Mouse (Mus musculus): ENCODE results near the gene Rimkla.

The Rimkla gene

GRCm38 (mm10) chr4:119472545-119472944 is 19.9 kb downstream of the Rimkla start:
- no peak for DNase-seq (ENCODE audit: inconsistent age in 2 of 2, low spot score in 1 of 2)

GRCm38 (mm10) chr4:119467720-119468380 is 24.6 kb downstream of the Rimkla start:
- DNase-seq (ENCODE audit: inconsistent age in 2 of 2, low spot score in 1 of 2), result peak in 1 of 2 experiments; percentile 47

- DNase-seq (ENCODE audit: inconsistent age in 2 of 2, low spot score in 1 of 2), result no peak
These were observed 26.6 kb downstream of the Rimkla start for GRCm38 (mm10) chr4:119465841-119466240.

GRCm38 (mm10) chr4:119463756-119464419 is 28.5 kb downstream of the Rimkla start:
- DNase-seq (ENCODE audit: inconsistent age in 2 of 2, low spot score in 1 of 2), result no peak

- DNase-seq (ENCODE audit: inconsistent age in 2 of 2, low spot score in 1 of 2), result peak; percentile 56 to 79
These were observed 29.3 kb downstream of the Rimkla start for GRCm38 (mm10) chr4:119462858-119463755.

GRCm38 (mm10) chr4:119462457-119462856 is 30.0 kb downstream of the Rimkla start:
- DNase-seq (ENCODE audit: inconsistent age in 2 of 2, low spot score in 1 of 2), result no peak

GRCm38 (mm10) chr4:119460728-119461141 is 31.7 kb downstream of the Rimkla start:
- DNase-seq (ENCODE audit: inconsistent age in 2 of 2, low spot score in 1 of 2), result no peak

- peak; percentile 39 to 72 for DNase-seq (ENCODE audit: inconsistent age in 2 of 2, low spot score in 1 of 2)
These were observed 32.1 kb downstream of the Rimkla start for GRCm38 (mm10) chr4:119460296-119460695.

GRCm38 (mm10) chr4:119453533-119453932 is 38.9 kb downstream of the Rimkla start:
- no peak for DNase-seq (ENCODE audit: inconsistent age in 2 of 2, low spot score in 1 of 2)

- DNase-seq (ENCODE audit: inconsistent age in 2 of 2, low spot score in 1 of 2), result no peak
These were observed 39.3 kb downstream of the Rimkla start for GRCm38 (mm10) chr4:119453128-119453527.

GRCm38 (mm10) chr4:119450436-119450835 is 42.0 kb downstream of the Rimkla start:
- DNase-seq (ENCODE audit: inconsistent age in 2 of 2, low spot score in 1 of 2), result no peak

- DNase-seq (ENCODE audit: inconsistent age in 2 of 2, low spot score in 1 of 2), result peak; percentile 78 to 83
These were observed 44.6 kb downstream of the Rimkla start for GRCm38 (mm10) chr4:119447786-119448185.

GRCm38 (mm10) chr4:119447261-119447660 is 45.2 kb downstream of the Rimkla start:
- no peak for DNase-seq (ENCODE audit: inconsistent age in 2 of 2, low spot score in 1 of 2)

- DNase-seq (ENCODE audit: inconsistent age in 2 of 2, low spot score in 1 of 2), result peak; percentile 57 to 66
These were observed 49.9 kb downstream of the Rimkla start for GRCm38 (mm10) chr4:119442539-119442938.

GRCm38 (mm10) chr4:119441836-119442235 is 50.6 kb downstream of the Rimkla start:
- no peak for DNase-seq (ENCODE audit: inconsistent age in 2 of 2, low spot score in 1 of 2)

- no peak for DNase-seq (ENCODE audit: inconsistent age in 2 of 2, low spot score in 1 of 2)
These were observed 54.5 kb downstream of the Rimkla start for GRCm38 (mm10) chr4:119437936-119438335.

GRCm38 (mm10) chr4:119430678-119431077 is 61.8 kb downstream of the Rimkla start:
- peak; percentile 58 to 77 for DNase-seq (ENCODE audit: inconsistent age in 2 of 2, low spot score in 1 of 2)

GRCm38 (mm10) chr4:119427680-119428079 is 64.7 kb downstream of the Rimkla start:
- DNase-seq (ENCODE audit: inconsistent age in 2 of 2, low spot score in 1 of 2), result peak; percentile 56 to 70

- peak; percentile 40 to 80 for DNase-seq (ENCODE audit: inconsistent age in 2 of 2, low spot score in 1 of 2)
These were observed 66.8 kb downstream of the Rimkla start for GRCm38 (mm10) chr4:119425601-119426000.

- DNase-seq (ENCODE audit: inconsistent age in 2 of 2, low spot score in 1 of 2), result peak in 1 of 2 experiments; percentile 30
These were observed 67.4 kb downstream of the Rimkla start for GRCm38 (mm10) chr4:119425077-119425476.

- peak; percentile 95 to 98 for DNase-seq (ENCODE audit: inconsistent age in 2 of 2, low spot score in 1 of 2)
These were observed 70.0 kb downstream of the Rimkla start, which contains the start of the genes Ppcs and Zmynd12 for GRCm38 (mm10) chr4:119422294-119422964. Gene Ppcs, minus strand, starts transcription at chr4:119422420. Gene Zmynd12, plus strand, starts transcription at chr4:119422814.
